Comparison of ENCODE assay signal across 10 mouse cellular contexts in the genomic region with DNA sequence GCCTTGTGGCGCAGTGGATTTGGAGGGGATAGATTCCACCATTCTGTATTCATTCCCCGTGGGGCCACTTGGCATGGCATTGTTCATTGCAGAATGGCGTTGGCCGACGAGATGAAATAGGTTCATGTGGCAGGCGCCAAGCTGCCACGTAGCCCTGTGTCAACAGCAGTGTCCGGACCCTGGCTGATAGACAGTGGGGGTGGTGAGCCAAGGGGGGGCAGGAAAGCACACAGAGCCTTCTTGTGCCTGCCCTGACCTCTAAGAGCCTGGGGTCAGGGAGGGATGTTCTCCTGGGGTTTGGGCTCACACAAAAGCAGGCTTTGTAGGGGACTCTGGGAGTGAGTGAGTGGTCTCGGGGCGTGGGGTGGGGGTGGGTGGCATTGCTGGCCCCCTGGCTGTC. TPM values are rescaled to one million over a fixed set of nuclear protein-coding genes. Genes with fewer than 3 reads are reported as not detected.
DNase-seq lines count a peak whose midpoint lies in the region; ATAC-seq and TF ChIP-seq lines count a peak whose summit lies in the region.
"Had no signal": no experiment of that assay in that cellular context is flagged by ENCODE, and none has a peak within 500 bp of the region (broad histone marks: within the 10 kb centered on the region; RNA-seq: fewer than 3 reads in every experiment).

No protein-coding gene starts in this region.

- peak; percentile 38; the same call in 1 of the 2 replicates for ATAC-seq in forebrain, postnatal 0 days
- ATAC-seq in forebrain, embryonic 11.5 days (replicated peaks; ENCODE audit: low FRiP score), result no peak
- no peak for ATAC-seq in lung, embryonic 14.5 days (ENCODE audit: insufficient read depth)
- ATAC-seq in intestine, postnatal 0 days, result no peak
- peak; percentile 29; the same call in 1 of the 2 replicates for ATAC-seq in neural tube, embryonic 14.5 days (ENCODE audit: low read depth)

- H3K27me3 ChIP-seq in forebrain, postnatal 0 days (ENCODE audit: insufficient read depth, low read length), result no peaks in the 10 kb centered on the region
- no peaks in the 10 kb centered on the region for H3K27me3 ChIP-seq in forebrain, embryonic 11.5 days (ENCODE audit: control insufficient read depth, insufficient read depth, low read length)
- H3K27me3 ChIP-seq in lung, embryonic 14.5 days (ENCODE audit: insufficient read depth, low read length), result no peaks in the 10 kb centered on the region
- H3K27me3 ChIP-seq in intestine, postnatal 0 days (replicated peaks; ENCODE audit: control insufficient read depth, insufficient read depth, low read length), result no peaks in the 10 kb centered on the region
- no peaks in the 10 kb centered on the region for H3K27me3 ChIP-seq in neural tube, embryonic 14.5 days (ENCODE audit: control insufficient read depth, insufficient read depth, low read length)

- DNase-seq in forebrain, postnatal 0 days, result no peak
- no peak for DNase-seq in forebrain, embryonic 11.5 days (ENCODE audit: low spot score)
- DNase-seq in lung, embryonic 14.5 days, result no peak
- no peak for DNase-seq in lung, postnatal 25 days (ENCODE audit: low spot score)
- no peak for DNase-seq in testis, postnatal 10 days (ENCODE audit: low spot score)
- DNase-seq in cerebellum, adult 11-12 months, result no peak
- DNase-seq: layer of hippocampus, postnatal 36 days had no signal

- WGBS in forebrain, postnatal 0 days, result 23% methylated on average over 10 of the region's 10 CpGs
- WGBS in forebrain, embryonic 11.5 days, result 26% methylated on average over 10 of the region's 10 CpGs
- WGBS in lung, embryonic 14.5 days, result 60% methylated on average over 10 of the region's 10 CpGs
- WGBS in intestine, postnatal 0 days, result 65% methylated on average over 10 of the region's 10 CpGs
- 13% methylated on average over 10 of the region's 10 CpGs for WGBS in neural tube, embryonic 14.5 days

- no peaks in the 10 kb centered on the region for H3K4me1 ChIP-seq in forebrain, postnatal 0 days (ENCODE audit: insufficient read depth)
- peaks cover 8% of the 10 kb centered on the region; the same call in 1 of the 2 replicates for H3K4me1 ChIP-seq in forebrain, embryonic 11.5 days (replicated peaks; ENCODE audit: control insufficient read depth, insufficient read depth, low read length)
- H3K4me1 ChIP-seq in lung, embryonic 14.5 days (ENCODE audit: insufficient read depth), result no peaks in the 10 kb centered on the region
- H3K4me1 ChIP-seq in intestine, postnatal 0 days (replicated peaks; ENCODE audit: control insufficient read depth, insufficient read depth, low read length), result no peaks in the 10 kb centered on the region
- no peaks in the 10 kb centered on the region for H3K4me1 ChIP-seq in neural tube, embryonic 14.5 days (ENCODE audit: control insufficient read depth, insufficient read depth, low read length)

- no peak overlapping the region for H3K27ac ChIP-seq in forebrain, postnatal 0 days (ENCODE audit: low read depth, low read length)
- no peak overlapping the region; the same call in 1 of the 2 replicates for H3K27ac ChIP-seq in forebrain, embryonic 11.5 days (ENCODE audit: low read depth, low read length)
- H3K27ac ChIP-seq in lung, embryonic 14.5 days (ENCODE audit: low read depth), result peak overlapping the region; percentile 19; the same call in 1 of the 2 replicates
- peak overlapping the region; percentile 35; the same call in 1 of the 2 replicates for H3K27ac ChIP-seq in intestine, postnatal 0 days (ENCODE audit: low read depth, low read length)
- H3K27ac ChIP-seq in neural tube, embryonic 14.5 days (ENCODE audit: low read depth, low read length), result no peak overlapping the region; the same call in 1 of the 2 replicates

- no peaks in the 10 kb centered on the region for H3K9me3 ChIP-seq in forebrain, postnatal 0 days (ENCODE audit: low read length)
- no peaks in the 10 kb centered on the region for H3K9me3 ChIP-seq in forebrain, embryonic 11.5 days (ENCODE audit: control insufficient read depth, low read length)
- no peaks in the 10 kb centered on the region for H3K9me3 ChIP-seq in lung, embryonic 14.5 days (ENCODE audit: low read depth, low read length)
- no peaks in the 10 kb centered on the region for H3K9me3 ChIP-seq in intestine, postnatal 0 days (ENCODE audit: control insufficient read depth)
- H3K9me3 ChIP-seq in neural tube, embryonic 14.5 days (ENCODE audit: control insufficient read depth, low read length), result no peaks in the 10 kb centered on the region

- H3K9ac ChIP-seq in forebrain, postnatal 0 days, result no peak overlapping the region
- H3K9ac ChIP-seq in forebrain, embryonic 11.5 days (ENCODE audit: low read length), result no peak overlapping the region; the same call in 1 of the 2 replicates
- no peak overlapping the region for H3K9ac ChIP-seq in lung, embryonic 14.5 days
- no peak overlapping the region for H3K9ac ChIP-seq in intestine, postnatal 0 days (ENCODE audit: low read depth, low read length)
- H3K9ac ChIP-seq in neural tube, embryonic 14.5 days (replicated peaks; ENCODE audit: low read depth, low read length), result no peak overlapping the region

- peaks cover 12% of the 10 kb centered on the region for H3K36me3 ChIP-seq in forebrain, postnatal 0 days (ENCODE audit: insufficient read depth)
- H3K36me3 ChIP-seq in forebrain, embryonic 11.5 days (ENCODE audit: control insufficient read depth, insufficient read depth, low read length), result no peaks in the 10 kb centered on the region
- peaks cover 7% of the 10 kb centered on the region; the same call in 1 of the 2 replicates for H3K36me3 ChIP-seq in lung, embryonic 14.5 days (ENCODE audit: insufficient read depth)
- H3K36me3 ChIP-seq in intestine, postnatal 0 days (ENCODE audit: control insufficient read depth, insufficient read depth), result peaks cover 6% of the 10 kb centered on the region; the same call in 1 of the 2 replicates
- peaks cover 4% of the 10 kb centered on the region; the same call in 1 of the 2 replicates for H3K36me3 ChIP-seq in neural tube, embryonic 14.5 days (ENCODE audit: control insufficient read depth, insufficient read depth, low read length)

- no peak overlapping the region for H3K4me3 ChIP-seq in forebrain, postnatal 0 days (ENCODE audit: low read depth, low read length)
- no peak overlapping the region for H3K4me3 ChIP-seq in forebrain, embryonic 11.5 days (ENCODE audit: low read depth, low read length)
- no peak overlapping the region for H3K4me3 ChIP-seq in lung, embryonic 14.5 days (ENCODE audit: low read depth, low read length)
- no peak overlapping the region for H3K4me3 ChIP-seq in intestine, postnatal 0 days (ENCODE audit: low read depth, low read length)
- H3K4me3 ChIP-seq in neural tube, embryonic 14.5 days (ENCODE audit: low read depth, low read length), result no peak overlapping the region

- no peak for TF ChIP-seq CTCF in forebrain, postnatal 0 days (IDR thresholded peaks at IDR 0.05; ENCODE audit: low read depth)
- no peak for TF ChIP-seq CTCF in lung, embryonic 14.5 days (IDR thresholded peaks at IDR 0.05; ENCODE audit: low read depth)
- no peak for TF ChIP-seq CTCF in intestine, postnatal 0 days (IDR thresholded peaks at IDR 0.05; ENCODE audit: low read depth)

- no peak overlapping the region for H3K4me2 ChIP-seq in forebrain, postnatal 0 days (ENCODE audit: low read depth)
- no peak overlapping the region for H3K4me2 ChIP-seq in forebrain, embryonic 11.5 days (ENCODE audit: low read depth, low read length, severe bottlenecking)
- H3K4me2 ChIP-seq in lung, embryonic 14.5 days, result no peak overlapping the region
- no peak overlapping the region for H3K4me2 ChIP-seq in intestine, postnatal 0 days (replicated peaks; ENCODE audit: low read depth)
- H3K4me2 ChIP-seq in neural tube, embryonic 14.5 days (ENCODE audit: low read depth, low read length), result no peak overlapping the region

RNA-seq across cellular contexts. Expression of a gene that starts 8.4 kb away (rescaled TPM):
- total RNA-seq in forebrain, postnatal 0 days (2014; rRNA removed), result 11.0 and 12.8 TPM in 2 replicates
- polyA plus RNA-seq in forebrain, postnatal 0 days (2015; fragmentation: Nextera tagmentation; extraction: Ambion mirVana), result 8.6 TPM in 2 replicates
- 7.7 and 8.4 TPM in 2 replicates for polyA plus RNA-seq in forebrain, embryonic 11.5 days (2014; fragmentation: Nextera tagmentation; extraction: Ambion mirVana)
- 14.5 and 16.2 TPM in 2 replicates for polyA plus RNA-seq in lung, embryonic 14.5 days (2014; fragmentation: Nextera tagmentation; extraction: Ambion mirVana)
- polyA plus RNA-seq in intestine, postnatal 0 days (2015; fragmentation: Nextera tagmentation; extraction: Ambion mirVana), result 4.6 and 5.1 TPM in 2 replicates
- polyA plus RNA-seq in neural tube, embryonic 14.5 days (2014; fragmentation: Nextera tagmentation; extraction: Ambion mirVana), result 9.2 and 9.9 TPM in 2 replicates

RNA-seq across cellular contexts. Expression of a gene that starts 13.1 kb away (rescaled TPM):
- total RNA-seq in forebrain, postnatal 0 days (2014; rRNA removed), result 52.3 and 65.1 TPM in 2 replicates
- polyA plus RNA-seq in forebrain, postnatal 0 days (2015; fragmentation: Nextera tagmentation; extraction: Ambion mirVana), result 65.7 and 75.0 TPM in 2 replicates
- 55.4 and 64.0 TPM in 2 replicates for polyA plus RNA-seq in forebrain, embryonic 11.5 days (2014; fragmentation: Nextera tagmentation; extraction: Ambion mirVana)
- 93.0 and 95.3 TPM in 2 replicates for polyA plus RNA-seq in lung, embryonic 14.5 days (2014; fragmentation: Nextera tagmentation; extraction: Ambion mirVana)
- 83.5 and 90.5 TPM in 2 replicates for polyA plus RNA-seq in intestine, postnatal 0 days (2015; fragmentation: Nextera tagmentation; extraction: Ambion mirVana)
- polyA plus RNA-seq in neural tube, embryonic 14.5 days (2014; fragmentation: Nextera tagmentation; extraction: Ambion mirVana), result 68.6 and 69.7 TPM in 2 replicates

RNA-seq across cellular contexts. Expression of a gene that starts 30.5 kb away (rescaled TPM):
- 71.0 and 76.4 TPM in 2 replicates for total RNA-seq in forebrain, postnatal 0 days (2014; rRNA removed)
- 15.6 and 18.1 TPM in 2 replicates for polyA plus RNA-seq in forebrain, postnatal 0 days (2015; fragmentation: Nextera tagmentation; extraction: Ambion mirVana)
- polyA plus RNA-seq in forebrain, embryonic 11.5 days (2014; fragmentation: Nextera tagmentation; extraction: Ambion mirVana), result 1.4 and 2.5 TPM in 2 replicates
- 1.7 and 1.8 TPM in 2 replicates for polyA plus RNA-seq in lung, embryonic 14.5 days (2014; fragmentation: Nextera tagmentation; extraction: Ambion mirVana)
- 0.94 and 1.1 TPM in 2 replicates for polyA plus RNA-seq in intestine, postnatal 0 days (2015; fragmentation: Nextera tagmentation; extraction: Ambion mirVana)
- 11.8 and 13.8 TPM in 2 replicates for polyA plus RNA-seq in neural tube, embryonic 14.5 days (2014; fragmentation: Nextera tagmentation; extraction: Ambion mirVana)

RNA-seq across cellular contexts. Expression of a gene that starts 48.1 kb away (rescaled TPM):
- total RNA-seq in forebrain, postnatal 0 days (2014; rRNA removed), result 16.2 and 21.9 TPM in 2 replicates
- polyA plus RNA-seq in forebrain, postnatal 0 days (2015; fragmentation: Nextera tagmentation; extraction: Ambion mirVana), result 16.1 and 19.5 TPM in 2 replicates
- 48.0 and 50.6 TPM in 2 replicates for polyA plus RNA-seq in forebrain, embryonic 11.5 days (2014; fragmentation: Nextera tagmentation; extraction: Ambion mirVana)
- polyA plus RNA-seq in lung, embryonic 14.5 days (2014; fragmentation: Nextera tagmentation; extraction: Ambion mirVana), result 37.9 and 41.3 TPM in 2 replicates
- polyA plus RNA-seq in intestine, postnatal 0 days (2015; fragmentation: Nextera tagmentation; extraction: Ambion mirVana), result 10.6 and 12.0 TPM in 2 replicates
- 21.0 and 26.9 TPM in 2 replicates for polyA plus RNA-seq in neural tube, embryonic 14.5 days (2014; fragmentation: Nextera tagmentation; extraction: Ambion mirVana)

RNA-seq across cellular contexts. Expression of a gene that starts 48.8 kb away (rescaled TPM):
- total RNA-seq in forebrain, postnatal 0 days (2014; rRNA removed), result not detected in 2 replicates
- 0.33 and 0.46 TPM in 2 replicates for polyA plus RNA-seq in forebrain, postnatal 0 days (2015; fragmentation: Nextera tagmentation; extraction: Ambion mirVana)
- 0.17 and 0.51 TPM in 2 replicates for polyA plus RNA-seq in forebrain, embryonic 11.5 days (2014; fragmentation: Nextera tagmentation; extraction: Ambion mirVana)
- polyA plus RNA-seq in lung, embryonic 14.5 days (2014; fragmentation: Nextera tagmentation; extraction: Ambion mirVana), result 0.17 TPM in 1 of 2 replicates, not detected in the other
- 3.6 and 3.9 TPM in 2 replicates for polyA plus RNA-seq in intestine, postnatal 0 days (2015; fragmentation: Nextera tagmentation; extraction: Ambion mirVana)
- 0.24 TPM in 2 replicates for polyA plus RNA-seq in neural tube, embryonic 14.5 days (2014; fragmentation: Nextera tagmentation; extraction: Ambion mirVana)
- polyA plus RNA-seq: stomach, embryonic 14.5 days had no signal

Comparison
In these comparisons a context has a peak if more than half of its experiments do, and no peak if none do; other contexts are left out.
1. ATAC-seq: peak in forebrain, postnatal 0 days (single experiment) and neural tube, embryonic 14.5 days (single experiment); none in forebrain, embryonic 11.5 days (single experiment), lung, embryonic 14.5 days (single experiment) and intestine, postnatal 0 days (single experiment).
2. H3K27ac ChIP-seq: peak in lung, embryonic 14.5 days (single experiment) and intestine, postnatal 0 days (single experiment); none in forebrain, postnatal 0 days (single experiment), forebrain, embryonic 11.5 days (single experiment) and neural tube, embryonic 14.5 days (single experiment).